Mouse (Mus musculus) intestine, embryonic 15.5 days (tissue): ENCODE data around the gene Spsb1. TPM values are rescaled to one million over a fixed set of nuclear protein-coding genes. Genes with fewer than 3 reads are reported as not detected.

ENCODE experiments used
- ATAC-seq: fragments of 200-750 bp; cut with Nextera tagmentation; 2 replicates; pipeline ENCODE4 v1.8.0; 2017; ENCODE audit warnings: moderate TSS enrichment, moderate library complexity
- H3K27ac ChIP-seq: fragments of 300-500 bp; sonication (generic); 2 replicates; pipeline ENCODE4 v1.5.1; 2015; ENCODE audit warnings: mild to moderate bottlenecking, inconsistent platforms
- H3K27me3 ChIP-seq: fragments of 300-500 bp; sonication (generic); replicated peaks from 2 replicates; pipeline ENCODE4 v1.6.1; 2015; ENCODE audit warnings: inconsistent platforms
- H3K36me3 ChIP-seq: fragments of 300-500 bp; sonication (generic); 2 replicates; pipeline ENCODE4 v1.6.1; 2015; ENCODE audit warnings: inconsistent platforms
- H3K4me1 ChIP-seq: fragments of 300-500 bp; sonication (generic); replicated peaks from 2 replicates; pipeline ENCODE4 v1.6.1; 2015; ENCODE audit warnings: inconsistent platforms
- H3K4me2 ChIP-seq: fragments of 300-500 bp; sonication (generic); replicated peaks from 2 replicates; pipeline ENCODE4 v1.6.1; 2015; ENCODE audit warnings: mild to moderate bottlenecking, inconsistent platforms
- H3K4me3 ChIP-seq: fragments of 300-500 bp; sonication (generic); replicated peaks from 2 replicates; pipeline ENCODE4 v1.5.1; 2015; ENCODE audit warnings: inconsistent platforms
- H3K9ac ChIP-seq: fragments of 300-500 bp; sonication (generic); 2 replicates; pipeline ENCODE4 v1.6.1; 2015; ENCODE audit warnings: inconsistent platforms
- H3K9me3 ChIP-seq: fragments of 300-500 bp; sonication (generic); 2 replicates; pipeline ENCODE4 v1.6.1; 2016; ENCODE audit warnings: inconsistent platforms
- WGBS: fragments of 180-500 bp; shearing (Covaris S2); methylation state at CpG from one replicate; pipeline ENCODE4 v1.1.7; 2015; 5-methylcytosine and 5-hydroxymethylcytosine counted together
- polyA plus RNA-seq: library from polyadenylated mRNA; unstranded; fragments of >200 nt; fragmentation: Nextera tagmentation; extraction: Ambion mirVana; gene quantifications from 2 replicates; pipeline ENCODE4 v1.2.1, GENCODE M21; 2015

The Spsb1 gene
- polyA plus RNA-seq, 1 experiment from 2014 or later: 18.2 TPM

- H3K27me3 ChIP-seq: no peaks in the 10 kb centered on the region
- ATAC-seq: no peak
- peaks cover 13% of the 10 kb centered on the region for H3K4me1 ChIP-seq
- no peaks in the 10 kb centered on the region for H3K36me3 ChIP-seq
- no peak overlapping the region; the same call in 1 of the 2 replicates for H3K9ac ChIP-seq
- H3K9me3 ChIP-seq: no peaks in the 10 kb centered on the region
- no peak overlapping the region for H3K4me3 ChIP-seq
- no peak overlapping the region for H3K4me2 ChIP-seq
- no peak overlapping the region for H3K27ac ChIP-seq
- WGBS: 66% methylated on average over 3 of the region's 3 CpGs
Observed at GRCm38 (mm10) chr4:149857688-149858087, 97.2 kb downstream of the Spsb1 start.

GRCm38 (mm10) chr4:149855892-149856807 lies 98.7 kb downstream of the Spsb1 start:
- peak overlapping the region; percentile 38 for H3K27ac ChIP-seq
- no peaks in the 10 kb centered on the region for H3K36me3 ChIP-seq
- H3K27me3 ChIP-seq: no peaks in the 10 kb centered on the region
- 37% methylated on average over 19 of the region's 19 CpGs for WGBS
- H3K9ac ChIP-seq: no peak overlapping the region
- no peak overlapping the region for H3K4me3 ChIP-seq
- no peaks in the 10 kb centered on the region for H3K9me3 ChIP-seq
- ATAC-seq: peak; percentile 44
- peaks cover 15% of the 10 kb centered on the region for H3K4me1 ChIP-seq
- peak overlapping the region; percentile 0; the same call in 1 of the 2 replicates for H3K4me2 ChIP-seq

- H3K27ac ChIP-seq: peak overlapping the region; percentile 29; the same call in 1 of the 2 replicates
- H3K4me2 ChIP-seq: peak overlapping the region; percentile 64; the same call in 1 of the 2 replicates
- no peaks in the 10 kb centered on the region for H3K36me3 ChIP-seq
- H3K4me1 ChIP-seq: peaks cover 16% of the 10 kb centered on the region
- no peak overlapping the region for H3K9ac ChIP-seq
- no peaks in the 10 kb centered on the region for H3K9me3 ChIP-seq
- WGBS: 69% methylated on average over 10 of the region's 10 CpGs
- H3K4me3 ChIP-seq: no peak overlapping the region
- no peak for ATAC-seq
- H3K27me3 ChIP-seq: no peaks in the 10 kb centered on the region
Observed at GRCm38 (mm10) chr4:149855180-149855891, 99.5 kb downstream of the Spsb1 start.

- peak; percentile 27; the same call in 1 of the 2 replicates for ATAC-seq
- Histone ChIP-seq H3K9ac (no peak overlapping the region), H3K36me3 (no peaks in the 10 kb centered on the region), H3K4me1 (peaks cover 16% of the 10 kb centered on the region), H3K27me3 (no peaks in the 10 kb centered on the region), H3K9me3 (no peaks in the 10 kb centered on the region), H3K27ac (no peak overlapping the region; the same call in 1 of the 2 replicates), H3K4me3 (peak overlapping the region; percentile 14; the same call in 1 of the 2 replicates), H3K4me2 (peak overlapping the region; percentile 64)
- WGBS: 53% methylated on average over 9 of the region's 9 CpGs
Observed at GRCm38 (mm10) chr4:149854770-149855169, 100.1 kb downstream of the Spsb1 start.

GRCm38 (mm10) chr4:149854301-149854708 lies 100.5 kb downstream of the Spsb1 start:
- Histone ChIP-seq H3K9ac (no peak overlapping the region), H3K36me3 (no peaks in the 10 kb centered on the region), H3K9me3 (no peaks in the 10 kb centered on the region), H3K4me3 (peak overlapping the region; percentile 14; the same call in 1 of the 2 replicates), H3K4me1 (peaks cover 16% of the 10 kb centered on the region), H3K4me2 (peak overlapping the region; percentile 64), H3K27me3 (no peaks in the 10 kb centered on the region), H3K27ac (no peak overlapping the region)
- whole genome bisulfite sequencing: 5% methylated on average over 21 of the region's 21 CpGs
- ATAC-seq: peak; percentile 86

GRCm38 (mm10) chr4:149853698-149854284 lies 101.1 kb downstream of the Spsb1 start:
- peak overlapping the region; percentile 64 for H3K4me2 ChIP-seq
- no peak overlapping the region for H3K27ac ChIP-seq
- WGBS: 64% methylated on average over 4 of the region's 4 CpGs
- peaks cover 16% of the 10 kb centered on the region for H3K4me1 ChIP-seq
- no peak overlapping the region for H3K4me3 ChIP-seq
- H3K36me3 ChIP-seq: no peaks in the 10 kb centered on the region
- no peak overlapping the region for H3K9ac ChIP-seq
- no peak for ATAC-seq
- no peaks in the 10 kb centered on the region for H3K9me3 ChIP-seq
- no peaks in the 10 kb centered on the region for H3K27me3 ChIP-seq

- Histone ChIP-seq H3K9me3 (no peaks in the 10 kb centered on the region), H3K27me3 (no peaks in the 10 kb centered on the region), H3K4me2 (no peak overlapping the region), H3K4me1 (peaks cover 17% of the 10 kb centered on the region), H3K4me3 (no peak overlapping the region), H3K36me3 (no peaks in the 10 kb centered on the region), H3K9ac (no peak overlapping the region), H3K27ac (no peak overlapping the region)
- no peak for ATAC-seq
- 78% methylated on average over 8 of the region's 8 CpGs for WGBS
Observed at GRCm38 (mm10) chr4:149851554-149851953, 103.3 kb downstream of the Spsb1 start.

- H3K4me2 ChIP-seq: no peak overlapping the region
- H3K9ac ChIP-seq: no peak overlapping the region
- ATAC-seq: no peak
- H3K36me3 ChIP-seq: no peaks in the 10 kb centered on the region
- H3K4me3 ChIP-seq: no peak overlapping the region
- H3K4me1 ChIP-seq: peaks cover 15% of the 10 kb centered on the region
- H3K27ac ChIP-seq: no peak overlapping the region
- no peaks in the 10 kb centered on the region for H3K9me3 ChIP-seq
- 45% methylated on average over 10 of the region's 10 CpGs for WGBS
- H3K27me3 ChIP-seq: no peaks in the 10 kb centered on the region
Observed at GRCm38 (mm10) chr4:149850674-149851073, 104.2 kb downstream of the Spsb1 start.

GRCm38 (mm10) chr4:149850045-149850444 lies 104.8 kb downstream of the Spsb1 start:
- no peak overlapping the region for H3K4me2 ChIP-seq
- peaks cover 13% of the 10 kb centered on the region for H3K4me1 ChIP-seq
- no peaks in the 10 kb centered on the region for H3K36me3 ChIP-seq
- WGBS: 87% methylated on average over 7 of the region's 7 CpGs
- ATAC-seq: no peak
- H3K9ac ChIP-seq: no peak overlapping the region
- H3K9me3 ChIP-seq: no peaks in the 10 kb centered on the region
- H3K4me3 ChIP-seq: no peak overlapping the region
- H3K27ac ChIP-seq: no peak overlapping the region
- no peaks in the 10 kb centered on the region for H3K27me3 ChIP-seq

GRCm38 (mm10) chr4:149849035-149849434 lies 105.8 kb downstream of the Spsb1 start:
- H3K9ac ChIP-seq: no peak overlapping the region
- WGBS: 91% methylated on average over 5 of the region's 5 CpGs
- no peak for ATAC-seq

GRCm38 (mm10) chr4:149846861-149847631 lies 107.8 kb downstream of the Spsb1 start:
- H3K4me3 ChIP-seq: no peak overlapping the region
- peaks cover 7% of the 10 kb centered on the region for H3K4me1 ChIP-seq
- no peak overlapping the region for H3K9ac ChIP-seq
- WGBS: 66% methylated on average over 22 of the region's 22 CpGs
- H3K9me3 ChIP-seq: no peaks in the 10 kb centered on the region
- H3K36me3 ChIP-seq: no peaks in the 10 kb centered on the region
- H3K27me3 ChIP-seq: no peaks in the 10 kb centered on the region
- 0 out of 2 replicates have a peak, but pooled peaks have one; percentile 32 for ATAC-seq
- H3K27ac ChIP-seq: 0 out of 2 replicates have a peak overlapping the region, but pooled peaks have one; percentile 48
- H3K4me2 ChIP-seq: no peak overlapping the region

More at GRCm38 (mm10) chr4:149849035-149849434, 105.8 kb downstream of the Spsb1 start:
- Histone ChIP-seq H3K4me3 (no peak overlapping the region), H3K4me2 (no peak overlapping the region), H3K4me1 (peaks cover 7% of the 10 kb centered on the region), H3K36me3 (no peaks in the 10 kb centered on the region), H3K27me3 (no peaks in the 10 kb centered on the region), H3K9me3 (no peaks in the 10 kb centered on the region), H3K27ac (no peak overlapping the region)
